Mouse (Mus musculus) stomach, postnatal 0 days (tissue): ENCODE measurements around the gene Col4a6. TPM values are rescaled to one million over a fixed set of nuclear protein-coding genes. Genes with fewer than 3 reads are reported as not detected.

ENCODE experiments used
- ATAC-seq: fragments of 200-750 bp; cut with Nextera tagmentation; 2 replicates; pipeline ENCODE4 v1.8.0; 2017; ENCODE audit not compliant: low FRiP score, low TSS enrichment
- DNase-seq: peaks from one replicate; pipeline ENCODE4 v3.0.0-alpha.2; 2016; ENCODE audit warnings: low spot score
- H3K27ac ChIP-seq: fragments of 300-500 bp; sonication (generic); replicated peaks from 2 replicates; pipeline ENCODE4 v1.5.1; 2014; ENCODE audit warnings: mild to moderate bottlenecking, control low read depth
- H3K27me3 ChIP-seq: fragments of 300-500 bp; sonication (generic); 2 replicates; pipeline ENCODE4 v1.6.1; 2014; ENCODE audit warnings: low read length; ENCODE audit not compliant: control insufficient read depth, insufficient read depth
- H3K36me3 ChIP-seq: fragments of 300-500 bp; sonication (generic); 2 replicates; pipeline ENCODE4 v1.6.1; 2014; ENCODE audit warnings: low read length, mixed read lengths; ENCODE audit not compliant: control insufficient read depth, insufficient read depth
- H3K4me1 ChIP-seq: fragments of 300-500 bp; sonication (generic); replicated peaks from 2 replicates; pipeline ENCODE4 v1.6.1; 2014; ENCODE audit warnings: antibody characterized with exemption; ENCODE audit not compliant: control insufficient read depth, insufficient read depth
- H3K4me2 ChIP-seq: fragments of 300-500 bp; sonication (generic); replicated peaks from 2 replicates; pipeline ENCODE4 v1.6.1; 2014; ENCODE audit warnings: low read depth, mild to moderate bottlenecking, control low read depth, moderate library complexity
- H3K4me3 ChIP-seq: fragments of 300-500 bp; sonication (generic); 2 replicates; pipeline ENCODE4 v1.5.1; 2014; ENCODE audit warnings: low read depth, low read length, control low read depth
- H3K9ac ChIP-seq: fragments of 300-500 bp; sonication (generic); 2 replicates; pipeline ENCODE4 v1.6.1; 2014; ENCODE audit warnings: mild to moderate bottlenecking, low read length, control low read depth, mixed read lengths
- H3K9me3 ChIP-seq: fragments of 300-500 bp; sonication (generic); 2 replicates; pipeline ENCODE4 v1.6.1; 2016; ENCODE audit warnings: low read length; ENCODE audit not compliant: control insufficient read depth
- CTCF ChIP-seq: IDR thresholded peaks from 2 replicates; pipeline ENCODE4 v1.5.1; 2016; ENCODE audit warnings: antibody characterized with exemption, low read depth, mild to moderate bottlenecking, moderate library complexity
- EP300 ChIP-seq: optimal IDR thresholded peaks from 2 replicates; pipeline ENCODE3; 2016; ENCODE audit warnings: antibody characterized with exemption
- WGBS: fragments of 180-500 bp; shearing (Covaris S2); extraction: QIAGEN DNeasy Blood & Tissue Kit; methylation state at CpG from one replicate; pipeline ENCODE4 v1.1.7; 2014; 5-methylcytosine and 5-hydroxymethylcytosine counted together
- polyA plus RNA-seq: library from polyadenylated mRNA; unstranded; fragments of >200 nt; fragmentation: Nextera tagmentation; extraction: Ambion mirVana; gene quantifications from 2 replicates; pipeline ENCODE4 v1.2.1, GENCODE M21; 2015

The Col4a6 gene
- polyA plus RNA-seq, 1 experiment from 2014 or later, result 5.9 TPM

DNA sequence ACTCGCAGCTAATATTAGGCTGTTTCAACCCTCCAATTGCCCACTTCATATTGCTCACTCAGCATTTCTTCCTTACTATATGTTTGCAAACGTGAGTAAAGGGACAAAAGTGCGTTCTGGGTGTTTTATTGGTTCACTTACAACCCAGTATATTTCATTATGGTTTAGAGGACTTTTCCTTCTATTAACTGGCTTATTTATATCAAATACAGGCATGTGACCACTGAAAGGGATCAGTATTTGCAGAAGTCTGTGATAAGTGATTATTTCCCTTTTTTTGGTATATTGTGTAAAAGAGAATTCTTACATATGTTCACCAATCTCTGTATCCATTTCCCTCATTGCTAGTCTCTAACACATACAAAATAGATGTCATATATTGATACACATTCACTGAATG lies 313.5 kb downstream of the Col4a6 start:
- Histone ChIP-seq H3K4me1 (no peaks in the 10 kb centered on the region), H3K4me2 (no peak overlapping the region), H3K27ac (no peak overlapping the region), H3K36me3 (no peaks in the 10 kb centered on the region), H3K9ac (no peak overlapping the region), H3K27me3 (no peaks in the 10 kb centered on the region), H3K9me3 (no peaks in the 10 kb centered on the region), H3K4me3 (no peak overlapping the region)
- ATAC-seq (no peak), DNase-seq (no peak)
- TF ChIP-seq EP300 (no peak), CTCF (no peak)
- WGBS, result 72% methylated on average over 3 of the region's 3 CpGs

DNA sequence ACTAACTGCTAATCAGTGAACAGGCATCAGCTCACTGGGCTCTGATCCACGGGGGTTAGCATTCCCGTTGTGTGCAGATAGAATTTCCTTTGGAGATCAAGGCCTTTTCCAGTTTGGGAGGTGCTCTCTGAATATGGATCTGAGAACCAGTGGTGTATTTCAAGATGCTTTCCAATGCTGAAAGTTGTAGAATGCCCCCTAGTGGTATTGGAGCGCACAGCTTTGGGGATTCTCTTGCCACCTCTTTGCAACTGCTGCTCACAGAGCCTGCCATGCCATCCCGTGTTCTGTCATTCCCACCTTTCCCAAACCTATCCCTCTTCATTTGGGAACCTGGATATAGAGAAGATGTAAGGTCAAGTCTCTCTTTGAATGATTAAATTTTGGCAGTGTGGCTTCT lies 315.7 kb downstream of the Col4a6 start:
- TF ChIP-seq CTCF, result peak; percentile 65
- TF ChIP-seq EP300, result no peak
- Histone ChIP-seq H3K4me1 (no peaks in the 10 kb centered on the region), H3K4me3 (no peak overlapping the region), H3K27me3 (no peaks in the 10 kb centered on the region), H3K9me3 (no peaks in the 10 kb centered on the region), H3K9ac (no peak overlapping the region), H3K4me2 (no peak overlapping the region), H3K36me3 (no peaks in the 10 kb centered on the region), H3K27ac (no peak overlapping the region)
- no peak for ATAC-seq
- DNase-seq, result no peak
- WGBS, result 36% methylated on average over 4 of the region's 4 CpGs

- H3K27me3 ChIP-seq, result no peaks in the 10 kb centered on the region
- H3K4me2 ChIP-seq, result no peak overlapping the region
- WGBS, result 49% methylated on average over 4 of the region's 4 CpGs
- no peak overlapping the region for H3K4me3 ChIP-seq
- DNase-seq, result no peak
- H3K9ac ChIP-seq, result no peak overlapping the region
- H3K9me3 ChIP-seq, result no peaks in the 10 kb centered on the region
- no peaks in the 10 kb centered on the region for H3K4me1 ChIP-seq
- no peak for ATAC-seq
- no peak for TF ChIP-seq EP300
- no peak for TF ChIP-seq CTCF
- H3K36me3 ChIP-seq, result no peaks in the 10 kb centered on the region
- no peak overlapping the region for H3K27ac ChIP-seq
Observed at GRCm38 (mm10) chrX:141157626-141158025, 316.2 kb downstream of the Col4a6 start.

- no peak for DNase-seq
- 7% methylated on average over 2 of the region's 2 CpGs for WGBS
Observed at GRCm38 (mm10) chrX:141156696-141157095, 317.2 kb downstream of the Col4a6 start.

DNA sequence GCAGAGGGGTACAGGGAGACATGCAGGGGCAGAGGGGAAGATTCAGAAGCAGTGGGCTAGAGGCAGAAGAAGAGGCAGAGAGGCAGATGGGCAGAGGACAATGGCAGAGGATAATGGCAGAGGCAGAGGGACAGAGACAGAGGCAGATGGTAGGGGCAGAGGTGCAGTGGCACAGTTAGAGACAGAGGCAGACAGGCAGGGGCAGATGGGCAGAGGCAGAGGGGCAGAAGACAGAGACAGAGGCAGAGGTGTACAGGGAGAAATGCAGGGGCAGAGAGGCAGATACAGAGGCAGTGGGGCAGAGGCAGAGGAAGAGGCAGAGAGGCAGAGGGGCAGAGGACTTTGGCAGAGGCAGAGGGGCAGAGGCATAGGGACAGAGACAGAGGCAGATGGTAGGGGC lies 322.7 kb downstream of the Col4a6 start:
- Histone ChIP-seq H3K36me3 (no peaks in the 10 kb centered on the region), H3K27ac (no peak overlapping the region), H3K4me3 (no peak overlapping the region), H3K9me3 (no peaks in the 10 kb centered on the region), H3K27me3 (no peaks in the 10 kb centered on the region), H3K9ac (no peak overlapping the region), H3K4me2 (no peak overlapping the region), H3K4me1 (no peaks in the 10 kb centered on the region)
- DNase-seq, result no peak
- ATAC-seq, result no peak
- TF ChIP-seq EP300, result no peak
- no peak for TF ChIP-seq CTCF

More at GRCm38 (mm10) chrX:141156696-141157095, 317.2 kb downstream of the Col4a6 start:
- no peak for ATAC-seq
- no peaks in the 10 kb centered on the region for H3K4me1 ChIP-seq
- H3K9me3 ChIP-seq, result no peaks in the 10 kb centered on the region
- no peak overlapping the region for H3K4me2 ChIP-seq
- no peak overlapping the region for H3K27ac ChIP-seq
- no peaks in the 10 kb centered on the region for H3K27me3 ChIP-seq
- H3K4me3 ChIP-seq, result no peak overlapping the region
- no peak overlapping the region for H3K9ac ChIP-seq
- H3K36me3 ChIP-seq, result no peaks in the 10 kb centered on the region
- TF ChIP-seq EP300 (no peak), CTCF (peak; percentile 66)

GRCm38 (mm10) chrX:141150290-141150689 lies 323.6 kb downstream of the Col4a6 start:
- ATAC-seq (peak; percentile 66; the same call in 1 of the 2 replicates), DNase-seq (no peak)
- TF ChIP-seq CTCF (no peak), EP300 (no peak)
- no peaks in the 10 kb centered on the region for H3K4me1 ChIP-seq
- H3K36me3 ChIP-seq, result no peaks in the 10 kb centered on the region
- no peak overlapping the region for H3K27ac ChIP-seq
- H3K4me2 ChIP-seq, result no peak overlapping the region
- no peak overlapping the region for H3K9ac ChIP-seq
- no peaks in the 10 kb centered on the region for H3K9me3 ChIP-seq
- no peaks in the 10 kb centered on the region for H3K27me3 ChIP-seq
- no peak overlapping the region for H3K4me3 ChIP-seq
